Mouse (Mus musculus) liver, embryonic 14.5 days (tissue): ENCODE measurements around the gene Slx1b.

Experiments
- CTCF ChIP-seq: IDR thresholded peaks from 2 replicates; pipeline ENCODE4 v1.5.1; 2016; ENCODE audit warnings: antibody characterized with exemption, low read depth, control low read depth
- EP300 ChIP-seq: IDR thresholded peaks from 2 replicates; pipeline ENCODE4 v1.6.1; 2016; ENCODE audit warnings: antibody characterized with exemption, low read depth

GRCm38 (mm10) chr7:126701559-126702357, 6.2 kb upstream of the Slx1b start:
- TF ChIP-seq CTCF (no peak), EP300 (no peak)
